In the genomic region with DNA sequence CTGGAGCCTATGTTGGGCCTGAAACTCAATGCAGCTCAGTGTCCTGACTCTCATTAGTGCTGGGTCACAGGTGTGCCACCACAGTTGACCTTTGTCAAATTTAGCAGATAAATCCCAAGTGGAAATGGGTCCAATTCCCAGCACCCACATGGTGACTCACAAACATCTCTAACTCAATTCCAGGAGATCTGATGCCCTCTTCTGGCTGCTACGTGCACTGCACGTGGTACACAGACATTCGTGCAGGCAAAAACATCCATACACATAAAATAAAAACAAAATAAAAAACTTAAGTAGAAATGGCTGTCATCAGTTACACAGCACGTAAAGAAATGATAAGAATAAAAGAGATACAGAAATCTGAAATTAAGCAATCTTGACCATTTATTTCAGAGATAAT, we compare ENCODE assay signal across 14 mouse cellular contexts. TPM values are rescaled to one million over a fixed set of nuclear protein-coding genes. Genes with fewer than 3 reads are reported as not detected.
A peak's percentile ranks its signal among the peaks of the same experiment; 100 is the strongest.
DNase-seq lines count a peak whose midpoint lies in the region; ATAC-seq and TF ChIP-seq lines count a peak whose summit lies in the region.
"Had no signal": no experiment of that assay in that cellular context is flagged by ENCODE, and none has a peak within 500 bp of the region (broad histone marks: within the 10 kb centered on the region; RNA-seq: fewer than 3 reads in every experiment).

No protein-coding gene starts in this region.

- TF ChIP-seq CTCF in gastrocnemius, adult 2 months (IDR thresholded peaks at IDR 0.05), result peak; percentile 43
- peak; percentile 43 for TF ChIP-seq CTCF in Patski (IDR thresholded peaks at IDR 0.05)

- H3K4me3 ChIP-seq in gastrocnemius, adult 2 months, result no peak overlapping the region
- H3K4me3 ChIP-seq in liver, embryonic 16.5 days (ENCODE audit: low read depth, low read length), result no peak overlapping the region
- H3K4me3 ChIP-seq: embryonic facial prominence, embryonic 15.5 days; heart, embryonic 12.5 days had no signal

- POLR2A ChIA-PET in Patski (lab: Charles Lee), result no interaction called here

- H3K27ac ChIP-seq in gastrocnemius, adult 2 months, result no peak overlapping the region
- H3K27ac ChIP-seq in liver, embryonic 16.5 days (ENCODE audit: low read length), result peak overlapping the region; percentile 19; the same call in 1 of the 2 replicates
- H3K27ac ChIP-seq: embryonic facial prominence, embryonic 15.5 days had no signal

- in situ Hi-C loops in Patski (cut with MboI; ENCODE audit: low pct_unique_long_range_greater_than_20kb), result no loop called here

- no peaks in the 10 kb centered on the region for H3K9me3 ChIP-seq in liver, embryonic 16.5 days (replicated peaks; ENCODE audit: control insufficient read depth, low read length)
- H3K9me3 ChIP-seq: embryonic facial prominence, embryonic 15.5 days had no signal

- H3K4me1 ChIP-seq in liver, embryonic 16.5 days (ENCODE audit: control insufficient read depth, low read depth, low read length), result peaks cover 36% of the 10 kb centered on the region
- H3K4me1 ChIP-seq: embryonic facial prominence, embryonic 15.5 days had no signal

- intact Hi-C loops in gastrocnemius, adult 2 months (cut with DNase I), result no loop called here

- CTCF ChIA-PET in Patski (lab: Charles Lee), result no interaction called here

- no peak overlapping the region for H3K9ac ChIP-seq in liver, embryonic 16.5 days (ENCODE audit: low read depth, low read length)
- H3K9ac ChIP-seq: embryonic facial prominence, embryonic 15.5 days; heart, embryonic 12.5 days had no signal

- H3K36me3 ChIP-seq in liver, embryonic 16.5 days (ENCODE audit: control insufficient read depth, insufficient read depth), result peaks cover 21% of the 10 kb centered on the region
- H3K36me3 ChIP-seq: embryonic facial prominence, embryonic 15.5 days had no signal

- WGBS in liver, embryonic 16.5 days (ENCODE audit: insufficient replicate concordance), result 87% methylated on average over 4 of the region's 4 CpGs

- ATAC-seq in Patski, result no peak
- ATAC-seq in liver, embryonic 16.5 days (ENCODE audit: low read depth), result no peak

- no peaks in the 10 kb centered on the region for H3K27me3 ChIP-seq in Patski
- no peaks in the 10 kb centered on the region for H3K27me3 ChIP-seq in liver, embryonic 16.5 days (ENCODE audit: control insufficient read depth, insufficient read depth, low read depth, low read length)
- H3K27me3 ChIP-seq: embryonic facial prominence, embryonic 15.5 days; heart, embryonic 12.5 days had no signal

- no peak overlapping the region for H3K4me2 ChIP-seq in liver, embryonic 16.5 days (ENCODE audit: low read depth, low read length)
- H3K4me2 ChIP-seq: embryonic facial prominence, embryonic 15.5 days; heart, embryonic 12.5 days; midbrain, embryonic 11.5 days had no signal

- DNase-seq in gastrocnemius, adult 2 months, result no peak
- no peak for DNase-seq in gastrocnemius, adult 18-20 months (ENCODE audit: low spot score)
- peak; percentile 6 for DNase-seq in right cerebral cortex, postnatal 4 days
- DNase-seq in right cerebral cortex, adult 2 months (ENCODE audit: low spot score in 2 of 2), result no peak
- DNase-seq in Patski (ENCODE audit: low read depth, low spot score), result no peak
- DNase-seq in ovary, postnatal 14 days (ENCODE audit: low spot score), result no peak
- no peak for DNase-seq in heart, adult 9 months (ENCODE audit: low spot score in 2 of 2)
- DNase-seq: adrenal gland, postnatal 14 days; cerebellum, adult 9-10 months had no signal

RNA-seq across cellular contexts. Expression of a gene that starts 51.9 kb away (rescaled TPM):
- total RNA-seq in gastrocnemius, adult 2 months (2021), result under 1 TPM in 1 of 2 experiments, not detected in 1; 0.08 TPM
- total RNA-seq in gastrocnemius, adult 18-20 months (2021), result under 1 TPM in 1 of 2 experiments, not detected in 1; 0.09 TPM
- polyA plus RNA-seq in Patski (2021), result 0.21 TPM
- polyA plus RNA-seq in liver, embryonic 16.5 days (2015; fragmentation: Nextera tagmentation; extraction: Ambion mirVana), result 0.33 and 0.46 TPM in 2 replicates
- polyA plus RNA-seq: midbrain, embryonic 11.5 days; neural tube, embryonic 14.5 days had no signal

RNA-seq across cellular contexts. Expression of a gene that starts 52.5 kb away (rescaled TPM):
- 100 to 1,000 TPM; 102 to 113 TPM for total RNA-seq in gastrocnemius, adult 2 months (2021)
- total RNA-seq in gastrocnemius, adult 18-20 months (2021), result 100 to 1,000 TPM; 108 to 134 TPM
- polyA plus RNA-seq in Patski (2021), result 53.5 TPM
- polyA plus RNA-seq in liver, embryonic 16.5 days (2015; fragmentation: Nextera tagmentation; extraction: Ambion mirVana), result 196 and 232 TPM in 2 replicates
